Mouse (Mus musculus) cerebellum, adult 18-20 months (tissue): ENCODE measurements around the gene A030003K21Rik.

Experiments used
- DNase-seq, 2 experiments: peaks; one replicate each; pipeline ENCODE4 v3.0.0; 2021

The A030003K21Rik gene

GRCm38 (mm10) chr1:82905886-82906285, 37.3 kb downstream of the A030003K21Rik start:
- no peak for DNase-seq

- DNase-seq: no peak
Measured at GRCm38 (mm10) chr1:82901201-82901600, 42.0 kb downstream of the A030003K21Rik start.

DNA sequence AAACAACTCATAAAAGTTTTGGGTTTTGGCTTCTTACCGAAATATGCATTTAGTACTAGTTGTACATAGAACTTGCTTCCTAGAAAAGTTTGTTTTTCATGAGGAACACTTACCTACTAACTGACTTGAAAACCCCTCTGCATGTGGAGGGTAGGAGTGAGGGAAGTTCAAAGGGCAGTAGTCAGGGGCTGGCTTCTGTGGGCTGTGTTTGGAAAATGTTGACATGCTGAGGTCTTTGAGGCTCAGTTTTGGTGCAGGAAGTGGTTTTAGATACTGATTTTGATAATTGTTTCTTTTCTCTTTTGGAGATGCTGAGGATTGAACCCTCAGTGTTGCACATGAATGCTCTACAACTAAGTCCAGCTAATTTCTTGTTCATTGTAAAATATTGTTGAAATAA, 42.6 kb downstream of the A030003K21Rik start:
- no peak for DNase-seq

DNA sequence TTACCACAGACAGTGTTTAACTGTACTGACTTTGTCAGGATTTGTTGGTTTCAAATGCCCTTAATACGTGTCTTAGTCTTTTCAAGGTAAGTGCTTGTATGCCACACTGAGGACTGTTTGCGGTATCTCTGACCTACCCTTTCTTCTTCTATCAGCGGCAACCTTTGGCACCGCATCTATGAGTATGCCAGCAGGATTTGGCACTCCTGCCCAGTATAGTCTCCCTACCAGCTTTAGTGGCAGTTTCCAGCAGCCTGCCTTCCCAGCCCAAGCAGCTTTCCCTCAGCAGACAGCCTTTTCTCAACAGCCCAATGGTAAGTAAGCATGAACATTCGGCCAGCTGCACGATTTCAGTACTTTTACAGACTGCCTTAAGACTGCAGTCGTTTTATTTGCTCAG, 49.9 kb downstream of the A030003K21Rik start:
- peak; percentile 16 to 28 for DNase-seq
